Mouse (Mus musculus): Measurements from ENCODE around the gene Gtf2i.

Gene Gtf2i

GRCm38 (mm10) chr5:134277109-134277508, 37.5 kb downstream of the Gtf2i start:
- DNase-seq (ENCODE audit: low spot score in 2 of 2) = no peak

DNA sequence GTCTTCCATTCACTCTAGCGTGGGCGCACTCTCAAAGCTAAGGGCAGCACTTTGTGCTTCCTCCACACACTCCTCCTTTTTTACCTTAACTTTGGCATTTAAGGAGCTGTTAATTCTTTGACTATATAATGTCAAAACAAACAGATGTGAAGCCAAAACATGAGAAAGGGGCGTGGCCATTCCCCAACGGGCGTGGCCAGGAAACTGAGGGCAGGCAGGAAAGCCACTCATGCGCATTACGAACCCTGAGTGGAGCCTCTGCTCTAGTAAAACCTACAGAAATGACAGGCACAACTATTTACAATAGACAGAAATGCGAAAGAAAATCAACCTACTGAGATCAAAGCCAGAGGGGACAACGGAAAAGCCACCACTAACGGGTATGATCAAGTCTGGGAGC, 39.0 kb downstream of the Gtf2i start:
- DNase-seq (ENCODE audit: low spot score in 2 of 2) = no peak

DNA sequence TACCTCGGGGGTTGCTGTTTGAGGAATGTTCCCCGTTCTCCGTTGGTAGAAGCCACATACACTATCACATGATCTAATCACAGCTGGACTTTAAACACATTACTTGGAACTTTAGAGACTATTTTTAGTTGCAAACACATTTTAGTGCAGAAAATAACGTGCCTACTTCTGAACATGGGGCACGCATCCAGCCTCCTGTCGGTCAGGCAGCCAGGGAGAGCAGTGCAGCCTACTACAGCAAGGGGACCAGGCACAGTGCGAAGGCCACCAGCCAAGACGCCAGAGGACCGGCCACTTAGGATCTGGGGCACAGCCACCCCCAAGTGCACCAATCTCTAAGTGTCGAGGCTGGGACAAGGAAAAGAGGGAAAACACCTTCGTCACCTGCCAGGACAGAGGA, 39.5 kb downstream of the Gtf2i start:
- DNase-seq (ENCODE audit: low spot score in 2 of 2) = no peak

- no peak for DNase-seq (ENCODE audit: low spot score in 2 of 2)
Observed at GRCm38 (mm10) chr5:134273761-134274160, 40.8 kb downstream of the Gtf2i start.

- no peak for DNase-seq (ENCODE audit: low spot score in 2 of 2)
Observed at GRCm38 (mm10) chr5:134272761-134273160, 41.8 kb downstream of the Gtf2i start.

- no peak for DNase-seq (ENCODE audit: low spot score in 2 of 2)
Observed at GRCm38 (mm10) chr5:134271421-134271820, 43.1 kb downstream of the Gtf2i start.

- DNase-seq (ENCODE audit: low spot score in 2 of 2) = no peak
Observed at GRCm38 (mm10) chr5:134270566-134270965, 44.0 kb downstream of the Gtf2i start.

GRCm38 (mm10) chr5:134269751-134270150, 44.8 kb downstream of the Gtf2i start:
- DNase-seq (ENCODE audit: low spot score in 2 of 2) = no peak

DNA sequence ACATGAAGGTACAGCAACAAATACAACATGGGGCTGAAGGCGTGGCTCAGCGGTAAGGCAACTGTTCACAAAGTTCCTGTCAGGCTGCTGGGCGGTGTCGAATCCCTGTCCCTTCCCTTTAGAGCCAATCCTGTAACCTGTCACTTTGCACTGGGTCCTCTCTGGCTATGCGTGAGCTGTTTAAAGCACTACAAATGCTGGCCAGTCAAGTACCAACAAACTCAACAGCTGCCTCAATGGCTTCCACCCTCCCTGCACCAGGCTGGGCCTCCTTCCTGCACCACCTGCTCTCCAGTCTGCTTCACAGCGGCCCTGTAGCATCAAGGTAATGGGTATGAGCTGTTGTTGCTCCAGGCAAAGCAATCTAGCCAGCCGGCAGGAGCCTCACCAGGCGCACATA, 45.8 kb downstream of the Gtf2i start:
- no peak for DNase-seq (ENCODE audit: low spot score in 2 of 2)

DNA sequence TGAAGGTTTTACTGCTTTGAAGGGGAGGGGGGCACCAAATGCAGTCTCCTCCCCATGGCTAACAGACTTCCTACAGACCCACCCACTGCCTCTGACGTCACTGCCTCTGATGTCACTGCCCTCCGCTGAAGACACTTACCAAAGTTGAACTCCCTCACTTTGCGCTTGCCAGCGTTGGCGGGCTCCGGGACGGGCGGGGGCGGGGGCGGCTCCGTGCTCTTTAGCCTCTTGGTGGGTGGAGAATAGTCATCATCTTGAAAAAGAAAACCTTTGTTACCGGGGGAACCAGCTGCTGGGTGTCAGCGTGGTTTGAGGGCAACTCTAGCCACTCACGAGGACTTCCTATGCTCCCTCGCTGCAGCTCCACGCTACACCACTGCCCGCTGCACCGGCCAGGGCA, 48.2 kb downstream of the Gtf2i start:
- DNase-seq (ENCODE audit: low spot score in 2 of 2) = no peak

- no peak for DNase-seq (ENCODE audit: low spot score in 2 of 2)
Observed at GRCm38 (mm10) chr5:134265890-134266289, 48.7 kb downstream of the Gtf2i start.

DNA sequence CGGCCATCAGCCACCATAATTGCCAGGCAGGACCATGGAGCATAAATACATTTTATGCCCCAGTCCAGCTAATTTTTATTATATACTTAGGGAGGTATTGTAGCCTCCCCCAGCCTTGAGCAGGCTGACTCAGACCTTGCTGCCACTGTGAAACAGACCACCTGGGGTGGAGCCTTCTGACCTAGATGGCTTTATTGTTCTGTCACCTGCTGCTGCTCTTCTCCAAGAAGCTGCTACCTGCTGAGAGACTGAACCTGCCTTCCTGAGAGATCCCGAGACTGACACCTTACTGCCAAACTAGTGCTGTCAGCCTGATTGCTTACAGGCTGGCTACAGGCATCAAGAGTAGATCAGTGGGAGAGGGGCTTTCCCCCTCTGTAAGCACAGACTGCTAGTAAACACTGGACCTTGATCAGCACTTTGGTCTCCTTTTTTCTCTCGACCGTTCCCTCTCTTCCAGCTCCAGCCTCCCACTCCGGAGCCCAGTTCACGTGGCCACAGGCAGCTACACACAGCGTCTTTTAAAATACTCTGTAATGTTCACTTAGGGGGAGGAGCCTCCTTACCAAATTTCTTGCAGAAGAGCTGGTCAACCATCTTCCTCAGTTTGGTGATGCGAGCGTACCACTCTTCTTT, 54.4 kb downstream of the Gtf2i start:
- no peak for DNase-seq (ENCODE audit: low spot score in 2 of 2)

- no peak for DNase-seq (ENCODE audit: low spot score in 2 of 2)
Observed at GRCm38 (mm10) chr5:134258934-134259333, 55.6 kb downstream of the Gtf2i start.

DNA sequence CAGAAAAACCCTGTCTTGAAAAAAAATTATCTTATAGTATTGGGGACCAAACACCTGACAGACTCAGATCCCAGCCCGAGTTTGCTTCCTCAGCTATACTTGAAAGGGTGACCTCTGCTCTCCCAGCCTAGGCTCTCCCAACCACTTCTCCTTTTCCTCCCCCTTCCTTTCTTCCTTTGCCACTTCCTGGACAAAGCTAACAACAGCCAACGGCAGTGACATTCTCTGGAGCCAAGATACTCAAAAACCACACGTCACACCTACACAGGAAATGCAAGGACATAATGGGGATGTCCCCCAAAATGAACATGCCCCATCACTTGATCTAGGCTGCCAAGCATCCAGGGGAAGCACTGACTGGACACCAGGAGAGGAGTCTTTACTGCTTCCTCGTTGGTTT, 56.2 kb downstream of the Gtf2i start:
- DNase-seq (ENCODE audit: low spot score in 2 of 2) = no peak

DNA sequence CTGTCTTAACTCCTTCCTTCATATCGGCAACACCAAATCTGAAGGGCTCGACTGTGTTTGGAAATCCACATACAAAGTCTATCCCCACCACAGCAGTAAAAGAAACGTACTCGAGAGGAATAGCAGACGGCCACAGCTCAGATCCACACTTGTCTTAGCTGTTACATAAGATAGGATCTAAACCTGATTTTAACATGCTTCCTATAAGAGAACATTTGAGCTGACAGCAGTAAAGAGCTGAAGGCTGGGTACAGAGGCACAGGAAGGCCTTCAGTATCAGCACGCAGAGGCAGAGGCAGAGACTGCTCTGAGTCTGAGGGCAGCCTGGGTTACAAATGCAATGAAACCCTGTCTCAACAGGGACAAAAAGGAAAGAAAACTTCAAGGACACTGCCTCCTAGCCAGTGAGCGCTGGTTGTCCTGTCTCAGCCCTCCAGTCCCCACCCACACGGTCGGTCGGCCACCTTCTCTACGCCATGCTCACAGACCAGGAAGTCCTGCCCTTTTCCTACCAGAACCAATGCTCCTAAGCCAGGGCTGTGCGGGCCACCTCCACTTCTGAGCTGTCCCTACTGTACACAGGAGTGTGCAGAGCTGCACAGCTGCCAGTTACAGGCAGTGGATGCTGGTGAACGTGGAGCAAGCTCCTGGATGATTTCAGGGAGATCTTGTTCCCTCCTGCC, 57.1 kb downstream of the Gtf2i start:
- DNase-seq (ENCODE audit: low spot score in 2 of 2) = no peak

- no peak for DNase-seq (ENCODE audit: low spot score in 2 of 2)
Observed at GRCm38 (mm10) chr5:134255294-134255693, 59.3 kb downstream of the Gtf2i start.

GRCm38 (mm10) chr5:134253806-134254205, 60.8 kb downstream of the Gtf2i start:
- DNase-seq (ENCODE audit: low spot score in 2 of 2) = no peak

DNA sequence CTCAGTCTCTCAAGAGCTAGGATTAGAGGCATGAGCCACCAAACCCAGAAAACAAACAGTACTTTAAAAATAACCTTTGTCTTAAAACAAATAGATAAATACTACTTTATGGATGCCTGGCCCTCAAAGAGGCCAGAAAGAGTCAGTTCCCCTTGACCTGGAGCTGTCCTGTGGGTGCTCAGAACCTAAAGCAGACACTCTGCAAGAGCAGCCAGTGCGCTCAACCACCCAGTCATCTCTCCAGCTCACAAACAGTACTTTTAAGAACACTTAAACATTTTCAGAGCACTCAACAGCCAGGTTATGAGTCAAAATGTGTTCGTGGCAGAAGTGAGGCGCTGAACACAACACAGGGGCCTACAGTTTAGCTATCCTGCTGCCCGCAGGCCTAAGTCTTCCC, 63.5 kb downstream of the Gtf2i start:
- no peak for DNase-seq (ENCODE audit: low spot score in 2 of 2)

- no peak for DNase-seq (ENCODE audit: low spot score in 2 of 2)
Observed at GRCm38 (mm10) chr5:134250601-134251000, 64.0 kb downstream of the Gtf2i start.

- no peak for DNase-seq (ENCODE audit: low spot score in 2 of 2)
Observed at GRCm38 (mm10) chr5:134249245-134249649, 65.3 kb downstream of the Gtf2i start.

DNA sequence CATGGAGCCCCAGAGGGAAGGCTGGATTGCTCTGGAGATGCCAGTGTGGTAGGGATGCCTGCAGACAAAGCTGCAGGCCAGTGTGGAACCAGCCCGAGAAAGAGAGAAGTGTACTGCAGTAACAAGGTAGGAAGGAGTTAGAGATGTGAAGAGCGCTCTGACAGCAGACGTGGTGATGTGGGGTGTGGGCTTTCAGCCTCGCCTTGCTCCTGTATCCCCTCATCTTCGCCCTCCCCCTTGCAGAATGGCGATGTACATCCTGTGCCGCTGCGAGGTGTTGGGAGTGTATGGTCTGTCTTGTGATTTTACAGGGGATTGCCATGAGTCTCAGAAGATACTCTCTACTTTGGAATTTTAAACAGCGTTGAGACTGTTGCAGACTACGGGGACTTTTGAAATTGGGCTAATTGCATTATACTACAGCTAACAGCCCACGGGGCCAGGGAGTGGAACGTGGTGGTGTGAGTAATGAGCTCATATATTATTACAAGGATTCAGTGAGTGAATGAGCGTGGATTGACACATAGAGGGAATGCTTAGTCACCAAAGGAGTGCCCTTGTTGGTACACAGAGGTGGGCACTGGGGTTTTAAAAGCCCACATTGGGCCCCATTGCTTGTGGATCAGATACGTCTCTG, 65.8 kb downstream of the Gtf2i start:
- DNase-seq (ENCODE audit: low spot score in 2 of 2) = no peak

- DNase-seq (ENCODE audit: low spot score in 2 of 2) = no peak
Observed at GRCm38 (mm10) chr5:134246146-134246545, 68.4 kb downstream of the Gtf2i start.

DNA sequence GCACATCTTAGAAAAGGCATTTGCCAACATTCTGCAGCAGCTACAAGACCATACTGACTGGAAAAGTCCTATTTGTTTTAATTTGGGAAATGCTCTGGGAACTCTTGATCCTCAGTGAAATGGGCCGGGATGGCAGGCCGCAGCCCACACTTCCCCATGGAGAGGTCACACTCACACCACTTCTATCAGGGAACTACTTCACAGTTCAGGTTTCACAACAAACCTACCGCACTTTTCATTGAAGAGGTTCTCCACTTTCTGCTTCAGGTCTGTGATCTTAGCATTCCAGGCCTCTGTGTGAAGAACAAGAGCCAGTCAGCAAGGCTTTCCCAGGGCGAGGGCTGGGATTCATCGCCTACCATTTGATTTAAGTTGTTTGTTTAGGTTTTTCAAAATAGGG, 69.7 kb downstream of the Gtf2i start:
- DNase-seq (ENCODE audit: low spot score in 2 of 2) = no peak

Data from urinary bladder, postnatal 4 days (tissue).